Mouse (Mus musculus) lung, postnatal 0 days (tissue): Measurements from ENCODE around the gene Olfr1251. TPM values are rescaled to one million over a fixed set of nuclear protein-coding genes. Genes with fewer than 3 reads are reported as not detected.
"Not testable (repeated sequence)": the region's sequence is repeated elsewhere in the genome, so short reads cannot be mapped to it uniquely, and the experiment has no call there.

Experiments
- ATAC-seq: fragments of 200-750 bp; cut with Nextera tagmentation; 2 replicates; pipeline ENCODE4 v1.8.0; 2017; ENCODE audit warnings: moderate library complexity
- DNase-seq: peaks from one replicate; pipeline ENCODE4 v3.0.0-alpha.2; 2016; ENCODE audit warnings: low spot score
- H3K27ac ChIP-seq: fragments of 300-500 bp; sonication (generic); 2 replicates; pipeline ENCODE4 v1.5.1; 2014; ENCODE audit warnings: antibody characterized with exemption, mild to moderate bottlenecking, low read length, mixed read lengths
- H3K27me3 ChIP-seq: fragments of 300-500 bp; sonication (generic); replicated peaks from 2 replicates; pipeline ENCODE4 v1.6.1; 2014; ENCODE audit warnings: low read length, mixed read lengths; ENCODE audit not compliant: insufficient read depth
- H3K36me3 ChIP-seq: fragments of 300-500 bp; sonication (generic); 2 replicates; pipeline ENCODE4 v1.6.1; 2014; ENCODE audit warnings: low read length, mixed read lengths; ENCODE audit not compliant: insufficient read depth
- H3K4me1 ChIP-seq: fragments of 300-500 bp; sonication (generic); 2 replicates; pipeline ENCODE4 v1.6.1; 2014; ENCODE audit warnings: antibody characterized with exemption, low read depth, low read length, mixed read lengths; ENCODE audit not compliant: insufficient read depth
- H3K4me2 ChIP-seq: fragments of 300-500 bp; sonication (generic); replicated peaks from 2 replicates; pipeline ENCODE4 v1.6.1; 2014; ENCODE audit warnings: low read depth, mild to moderate bottlenecking, low read length, moderate library complexity, mixed read lengths
- H3K4me3 ChIP-seq: fragments of 300-500 bp; sonication (generic); 2 replicates; pipeline ENCODE4 v1.5.1; 2014; ENCODE audit warnings: low read depth, low read length
- H3K9ac ChIP-seq: fragments of 300-500 bp; sonication (generic); replicated peaks from 2 replicates; pipeline ENCODE4 v1.6.1; 2014; ENCODE audit warnings: low read depth, mild to moderate bottlenecking
- H3K9me3 ChIP-seq: fragments of 300-500 bp; sonication (generic); 2 replicates; pipeline ENCODE4 v1.6.1; 2016; ENCODE audit warnings: low read length, mixed read lengths
- CTCF ChIP-seq: IDR thresholded peaks from 2 replicates; pipeline ENCODE4 v1.5.1; 2016; ENCODE audit warnings: antibody characterized with exemption, mild to moderate bottlenecking
- EP300 ChIP-seq: IDR thresholded peaks from 2 replicates; pipeline ENCODE4 v1.6.1; 2016; ENCODE audit warnings: antibody characterized with exemption, mild to moderate bottlenecking, control low read depth
- WGBS: fragments of 180-500 bp; shearing (Covaris S2); extraction: QIAGEN DNeasy Blood & Tissue Kit; methylation state at CpG from one replicate; pipeline ENCODE4 v1.1.7; 2014; 5-methylcytosine and 5-hydroxymethylcytosine counted together
- polyA plus RNA-seq: library from polyadenylated mRNA; unstranded; fragments of >200 nt; fragmentation: Nextera tagmentation; extraction: Ambion mirVana; gene quantifications from 2 replicates; pipeline ENCODE4 v1.2.1, GENCODE M21; 2015

The Olfr1251 gene
- not detected in 2 replicates for polyA plus RNA-seq

DNA sequence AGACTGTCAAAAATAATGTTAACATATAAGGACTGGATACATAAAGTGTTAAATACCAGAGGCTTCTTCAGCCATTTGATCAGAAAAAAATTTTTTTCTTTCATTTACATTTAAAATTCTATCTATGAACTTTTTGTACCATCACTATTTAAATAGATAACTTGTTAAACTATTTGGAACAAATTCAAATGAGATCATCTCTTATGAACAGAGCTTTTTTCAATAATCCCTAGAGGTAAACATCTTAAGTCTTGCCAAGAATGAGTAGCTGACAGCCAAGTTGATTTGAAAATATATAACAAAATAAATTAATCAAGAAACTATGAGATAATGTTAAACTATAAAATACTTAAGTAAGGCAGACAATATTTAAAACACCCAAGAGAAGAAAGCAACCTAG lies at the start of gene Olfr1251:
Gene Olfr1251, minus strand, starts transcription at position 101 of the 400 bp plus-strand sequence.
- ATAC-seq = no peak
- no peak within 1 kb of the TSS for H3K27ac ChIP-seq
- DNase-seq = no peak
- H3K9me3 ChIP-seq = no peaks in the 10 kb centered on the region
- H3K4me3 ChIP-seq = no peak within 1 kb of the TSS
- no peaks in the 10 kb centered on the region for H3K27me3 ChIP-seq
- TF ChIP-seq CTCF = no peak
- TF ChIP-seq EP300 = no peak
- no peak within 1 kb of the TSS for H3K4me2 ChIP-seq
- H3K4me1 ChIP-seq = no peaks in the 10 kb centered on the region
- no peaks in the 10 kb centered on the region for H3K36me3 ChIP-seq
- no peak within 1 kb of the TSS for H3K9ac ChIP-seq

DNA sequence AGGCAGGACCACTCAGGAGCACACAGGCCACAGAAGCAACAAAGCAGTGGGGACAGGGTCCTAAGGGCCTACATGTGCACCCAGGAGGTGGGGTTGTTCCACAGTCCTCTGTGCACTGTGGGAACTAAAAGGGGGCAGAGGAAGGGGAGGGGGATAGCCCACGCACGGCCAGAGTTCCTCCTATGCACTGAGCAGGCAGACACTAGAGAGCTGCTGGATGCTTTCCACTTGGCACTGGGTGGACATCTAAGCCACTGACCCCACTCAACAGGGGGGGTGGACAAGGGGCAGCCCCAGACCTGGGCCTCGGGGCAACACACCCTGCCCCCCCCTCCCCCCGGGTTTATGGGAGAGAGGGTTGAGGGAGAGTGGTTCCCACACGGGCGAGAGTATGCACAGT lies 20.2 kb upstream of the Olfr1251 start:
- no peaks in the 10 kb centered on the region for H3K27me3 ChIP-seq
- 73% methylated on average over 6 of the region's 6 CpGs for WGBS

DNA sequence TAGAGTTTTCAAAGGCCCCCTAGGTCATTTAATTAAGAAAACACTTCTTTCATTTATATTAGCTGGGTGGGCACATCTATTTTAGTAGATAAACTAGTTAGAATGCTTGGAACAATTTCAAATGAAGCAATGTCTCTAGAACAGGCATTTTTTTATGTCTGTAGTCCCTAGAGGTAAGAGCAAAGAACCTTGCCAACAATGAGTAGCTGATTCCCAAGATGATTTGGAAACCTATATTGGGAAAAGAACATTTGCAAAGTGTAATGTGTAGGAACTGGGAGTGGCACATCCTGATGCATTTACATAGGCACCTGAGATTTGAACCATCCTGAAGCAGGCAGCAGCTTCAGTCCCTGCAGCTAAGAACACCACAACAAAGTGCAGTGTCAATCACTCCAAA lies 10.4 kb downstream of the Olfr1251 start, which contains the start of gene Olfr1250:
Gene Olfr1250, minus strand, starts transcription at position 101 of the 400 bp plus-strand sequence.
- no peaks in the 10 kb centered on the region for H3K27me3 ChIP-seq
- H3K4me2 ChIP-seq = no peak within 1 kb of the TSS
- H3K4me1 ChIP-seq = no peaks in the 10 kb centered on the region
- no peaks in the 10 kb centered on the region for H3K36me3 ChIP-seq
- no peak within 1 kb of the TSS for H3K27ac ChIP-seq
- H3K9ac ChIP-seq = no peak within 1 kb of the TSS
- TF ChIP-seq CTCF (no peak), EP300 (no peak)
- DNase-seq (no peak), ATAC-seq (no peak)
- no peak within 1 kb of the TSS for H3K4me3 ChIP-seq
- H3K9me3 ChIP-seq = no peaks in the 10 kb centered on the region

More for the DNA sequence above, 20.2 kb upstream of the Olfr1251 start:
- H3K9ac ChIP-seq = no peak overlapping the region
- H3K4me3 ChIP-seq = no peak overlapping the region
- H3K27ac ChIP-seq = no peak overlapping the region
- no peak for DNase-seq
- no peaks in the 10 kb centered on the region for H3K9me3 ChIP-seq
- H3K4me2 ChIP-seq = no peak overlapping the region
- H3K36me3 ChIP-seq = no peaks in the 10 kb centered on the region
- no peak for TF ChIP-seq CTCF
- no peaks in the 10 kb centered on the region for H3K4me1 ChIP-seq
- ATAC-seq = no peak

DNA sequence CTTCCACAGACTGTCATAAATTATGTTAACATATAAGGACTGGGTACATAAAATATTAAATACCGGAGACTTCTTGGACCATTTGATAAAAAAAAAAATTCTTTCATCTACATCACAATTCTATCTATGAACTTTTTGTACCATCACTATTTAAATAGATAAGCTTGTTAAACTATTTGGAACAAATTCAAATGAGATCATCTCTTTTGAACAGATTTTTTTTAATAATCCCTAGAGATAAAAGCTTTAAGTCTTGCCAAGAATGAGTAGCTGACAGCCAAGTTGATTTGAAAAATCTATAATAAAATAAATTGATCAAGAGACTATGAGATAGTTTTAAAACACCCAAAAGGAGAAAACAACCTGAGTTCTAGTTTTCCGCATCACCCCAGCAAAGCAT lies 36.9 kb downstream of the Olfr1251 start, which contains the start of gene Olfr1249:
Gene Olfr1249, minus strand, starts transcription at position 101 of the 400 bp plus-strand sequence.
- no peak for DNase-seq
- no peaks in the 10 kb centered on the region for H3K27me3 ChIP-seq
- no peak within 1 kb of the TSS for H3K27ac ChIP-seq
- no peak for ATAC-seq
- H3K9me3 ChIP-seq = no peaks in the 10 kb centered on the region
- H3K36me3 ChIP-seq = no peaks in the 10 kb centered on the region
- no peak for TF ChIP-seq CTCF
- no peak for TF ChIP-seq EP300
- H3K4me1 ChIP-seq = no peaks in the 10 kb centered on the region
- H3K4me3 ChIP-seq = no peak within 1 kb of the TSS
- 85% methylated on average over 2 of the region's 2 CpGs for WGBS
- no peak within 1 kb of the TSS for H3K9ac ChIP-seq
- no peak within 1 kb of the TSS for H3K4me2 ChIP-seq

DNA sequence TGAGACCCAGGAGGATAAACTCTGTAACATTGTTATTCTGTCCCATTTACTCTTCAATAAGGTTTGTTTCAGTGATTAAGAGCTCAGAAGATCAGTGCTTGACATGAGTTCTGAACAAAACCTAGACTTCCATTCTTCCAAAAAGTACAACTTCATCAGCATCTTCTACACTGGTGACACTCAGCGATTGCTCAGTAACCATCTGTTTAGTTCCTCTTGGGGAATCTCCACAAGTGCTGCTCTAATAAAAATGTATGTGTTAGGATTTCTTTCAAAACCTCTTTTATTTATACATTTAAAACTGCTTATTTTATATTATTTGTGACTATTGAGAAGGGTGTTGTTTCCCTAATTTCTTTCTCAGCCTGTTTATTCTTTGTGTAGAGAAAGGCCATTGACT lies 53.6 kb downstream of the Olfr1251 start, which contains the start of gene Olfr1248:
Gene Olfr1248, minus strand, starts transcription at position 101 of the 400 bp plus-strand sequence.
- H3K27me3 ChIP-seq, H3K9ac ChIP-seq, H3K9me3 ChIP-seq, H3K36me3 ChIP-seq, DNase-seq, H3K27ac ChIP-seq, ATAC-seq, H3K4me1 ChIP-seq, H3K4me3 ChIP-seq, H3K4me2 ChIP-seq: not testable (repeated sequence)
- 91% methylated on average over 1 of the region's 1 CpGs for WGBS

Other genes with a start within 250 kb of the Olfr1251 start
- gene Olfr1240, start 228.9 kb downstream of the Olfr1251 start, polyA plus RNA-seq = not detected in 2 replicates
- gene Olfr1241, start 184.8 kb downstream of the Olfr1251 start, polyA plus RNA-seq = not detected in 2 replicates
- not detected in 2 replicates for gene Olfr1242, start 173.6 kb downstream of the Olfr1251 start, polyA plus RNA-seq
- gene Olfr1243, start 140.4 kb downstream of the Olfr1251 start, polyA plus RNA-seq = not detected in 2 replicates
- gene Olfr1245, start 93.5 kb downstream of the Olfr1251 start, polyA plus RNA-seq = not detected in 2 replicates
- gene Olfr1246, start 78.8 kb downstream of the Olfr1251 start, polyA plus RNA-seq = not detected in 2 replicates
- not detected in 2 replicates for gene Olfr1247, start 57.8 kb downstream of the Olfr1251 start, polyA plus RNA-seq
- not detected in 2 replicates for gene Olfr1248, start 53.7 kb downstream of the Olfr1251 start, polyA plus RNA-seq
- not detected in 2 replicates for gene Olfr1249, start 37.0 kb downstream of the Olfr1251 start, polyA plus RNA-seq
- not detected in 2 replicates for gene Olfr1250, start 10.5 kb downstream of the Olfr1251 start, polyA plus RNA-seq
- not detected in 2 replicates for gene Olfr1252, start 53.1 kb upstream of the Olfr1251 start, polyA plus RNA-seq
- not detected in 2 replicates for gene Olfr1253, start 85.2 kb upstream of the Olfr1251 start, polyA plus RNA-seq
- gene Olfr1254, start 121.7 kb upstream of the Olfr1251 start, polyA plus RNA-seq = not detected in 2 replicates
- not detected in 2 replicates for gene Olfr1255, start 140.1 kb upstream of the Olfr1251 start, polyA plus RNA-seq
- gene Olfr1256, start 169.6 kb upstream of the Olfr1251 start, polyA plus RNA-seq = not detected in 2 replicates
- gene Olfr48, start 176.3 kb upstream of the Olfr1251 start, polyA plus RNA-seq = not detected in 2 replicates
- gene Olfr1257, start 206.5 kb upstream of the Olfr1251 start, polyA plus RNA-seq = not detected in 2 replicates